Mouse (Mus musculus) heart, adult 2 months (tissue): ENCODE measurements around the gene Slc6a8. TPM values are rescaled to one million over a fixed set of nuclear protein-coding genes. Genes with fewer than 3 reads are reported as not detected.
A peak's percentile ranks its signal among the peaks of the same experiment; 100 is the strongest.

Experiments
- DNase-seq, 2 experiments: peaks; one replicate each; pipeline ENCODE4 v3.0.0; 2021
- H3K27ac ChIP-seq: fragments of 200-600 bp; 2 replicates; pipeline ENCODE4 v1.8.1; 2022
- H3K27me3 ChIP-seq: fragments of 200-500 bp; 2 replicates; pipeline ENCODE4 v1.6.1; 2012; ENCODE audit warnings: mild to moderate bottlenecking, low read length, inconsistent platforms, mixed read lengths; ENCODE audit not compliant: control insufficient read depth, insufficient read depth
- H3K36me3 ChIP-seq: fragments of 200-500 bp; 2 replicates; pipeline ENCODE4 v1.6.1; 2012; ENCODE audit warnings: low read length, inconsistent platforms; ENCODE audit not compliant: control insufficient read depth, insufficient read depth
- H3K4me1 ChIP-seq: fragments of 200-500 bp; 2 replicates; pipeline ENCODE4 v1.6.1; 2011; ENCODE audit warnings: low read length; ENCODE audit not compliant: control insufficient read depth, insufficient read depth
- H3K4me3 ChIP-seq: fragments of 200-600 bp; 2 replicates; pipeline ENCODE4 v1.8.1; 2022
- H3K79me2 ChIP-seq: fragments of 200-500 bp; replicated peaks from 2 replicates; pipeline ENCODE4 v1.6.1; 2012; ENCODE audit warnings: mild to moderate bottlenecking, inconsistent platforms, low read length, moderate library complexity, mixed read lengths; ENCODE audit not compliant: control insufficient read depth, insufficient read depth
- H3K9ac ChIP-seq: fragments of 200-500 bp; 2 replicates; pipeline ENCODE4 v1.6.1; 2012; ENCODE audit warnings: low read depth, mild to moderate bottlenecking, control low read depth, inconsistent platforms, low read length, mixed read lengths
- CTCF ChIP-seq: fragments of 200-600 bp; IDR thresholded peaks from 2 replicates; pipeline ENCODE4 v1.8.1; 2022; ENCODE audit warnings: antibody characterized with exemption, mild to moderate bottlenecking, moderate library complexity
- EP300 ChIP-seq: fragments of 200-500 bp; IDR thresholded peaks from 2 replicates; pipeline ENCODE4 v1.6.1; 2011; ENCODE audit warnings: low read depth, low read length, control low read depth; ENCODE audit not compliant: insufficient read depth
- POLR2A ChIP-seq: fragments of 200-500 bp; IDR thresholded peaks from 2 replicates; pipeline ENCODE4 v1.6.1; 2011; ENCODE audit warnings: mild to moderate bottlenecking, low read depth, low read length, control low read depth; ENCODE audit not compliant: insufficient read depth
- WGBS: fragments of 180-500 bp; shearing (Covaris S2); methylation state at CpG from one replicate; pipeline ENCODE4 v1.1.7; 2018; 5-methylcytosine and 5-hydroxymethylcytosine counted together
- intact Hi-C: fragments of 180-260 bp; cut with DNase I; formaldehyde crosslinking; loops from one replicate; pipeline ENCODE4 v1.15.1; 2025
- long read RNA-seq: library from polyadenylated mRNA; stranded (forward); transcript quantifications from one replicate; pipeline ENCODE4 v2.0.0, GENCODE M21; 2021
- polyA plus RNA-seq: library from polyadenylated mRNA; depleted of rRNA; stranded (reverse); fragments of >200 nt; gene quantifications from 2 replicates; pipeline ENCODE4 v1.2.3, GENCODE M21; 2012; rRNA removed
- total RNA-seq, 2 experiments: library from RNA; stranded (reverse); gene quantifications; 2 replicates each; pipeline ENCODE4 v1.2.3; 2021

Slc6a8 gene
- 100 to 1,000 TPM; 155 to 179 TPM for total RNA-seq
- 155 and 205 TPM in 2 replicates for polyA plus RNA-seq
- long read RNA-seq, transcript Slc6a8-203 (13 exons, 3,314 nt), result major isoform, 20 of 33 reads
- long read RNA-seq, partial matches to known transcripts, result 6 of 33 reads
- long read RNA-seq, other reads (novel, unspliced or antisense), result 7 of 33 reads

GRCm38 (mm10) chrX:73672879-73673618 lies at the start of gene Slc6a8:
TSS of gene Slc6a8 (plus strand) at chrX:73673150.
- WGBS, result 15% methylated on average over 12 of the region's 72 CpGs
- peak within 1 kb of the TSS; percentile 90 for H3K27ac ChIP-seq
- no peaks in the 10 kb centered on the region for H3K79me2 ChIP-seq
- peak; percentile 77 to 82 for DNase-seq
- peak within 1 kb of the TSS; percentile 57 for H3K4me3 ChIP-seq
- H3K36me3 ChIP-seq, result peaks cover 2% of the 10 kb centered on the region; the same call in 1 of the 2 replicates
- TF ChIP-seq EP300, result no peak
- TF ChIP-seq POLR2A, result peak; percentile 83
- no peak for TF ChIP-seq CTCF
- peak within 1 kb of the TSS; percentile 95 for H3K9ac ChIP-seq
- intact Hi-C loops, result loop anchor here (2.0 to 5.0 kb wide), 3 partner anchors 44 to 274 kb away; partner anchors contain the start of genes Abcd1, Bcap31, Idh3g and Ssr4
- no peaks in the 10 kb centered on the region for H3K27me3 ChIP-seq
- H3K4me1 ChIP-seq, result peaks cover 4% of the 10 kb centered on the region

DNA sequence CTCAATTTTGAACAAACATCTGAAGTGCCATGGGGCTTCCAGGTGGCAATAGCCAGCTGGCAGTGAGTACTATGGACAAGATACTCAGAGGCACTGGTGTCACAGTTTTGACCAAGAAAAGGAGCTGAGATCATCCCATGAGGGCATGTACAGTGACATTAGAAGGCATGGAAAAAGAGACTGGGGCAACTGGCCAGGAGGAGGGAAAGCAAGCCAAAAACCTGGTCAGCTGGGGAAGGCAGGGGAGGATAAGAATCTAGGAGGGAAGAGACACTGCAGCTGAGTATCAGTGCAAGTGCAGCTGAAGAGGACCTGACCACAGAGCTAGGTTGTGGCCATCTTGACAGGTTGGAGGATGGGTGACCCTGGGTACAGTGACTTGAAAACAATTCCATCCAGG lies 46.0 kb upstream of the Slc6a8 start:
- intact Hi-C loops, result no loop called here
- DNase-seq, result no peak
- Histone ChIP-seq H3K9ac (no peak overlapping the region), H3K4me3 (no peak overlapping the region), H3K36me3 (no peaks in the 10 kb centered on the region), H3K27me3 (no peaks in the 10 kb centered on the region), H3K79me2 (no peaks in the 10 kb centered on the region), H3K27ac (no peak overlapping the region), H3K4me1 (no peaks in the 10 kb centered on the region)
- TF ChIP-seq POLR2A, result no peak
- no peak for TF ChIP-seq CTCF
- TF ChIP-seq EP300, result no peak

GRCm38 (mm10) chrX:73635425-73635824 lies 37.5 kb upstream of the Slc6a8 start:
- Histone ChIP-seq H3K27me3 (peaks cover 5% of the 10 kb centered on the region), H3K9ac (no peak overlapping the region), H3K36me3 (no peaks in the 10 kb centered on the region), H3K27ac (no peak overlapping the region), H3K4me3 (no peak overlapping the region), H3K4me1 (no peaks in the 10 kb centered on the region), H3K79me2 (no peaks in the 10 kb centered on the region)
- intact Hi-C loops, result no loop called here
- TF ChIP-seq EP300 (no peak), CTCF (no peak)
- WGBS, result 19% methylated on average over 14 of the region's 19 CpGs
- no peak for DNase-seq

DNA sequence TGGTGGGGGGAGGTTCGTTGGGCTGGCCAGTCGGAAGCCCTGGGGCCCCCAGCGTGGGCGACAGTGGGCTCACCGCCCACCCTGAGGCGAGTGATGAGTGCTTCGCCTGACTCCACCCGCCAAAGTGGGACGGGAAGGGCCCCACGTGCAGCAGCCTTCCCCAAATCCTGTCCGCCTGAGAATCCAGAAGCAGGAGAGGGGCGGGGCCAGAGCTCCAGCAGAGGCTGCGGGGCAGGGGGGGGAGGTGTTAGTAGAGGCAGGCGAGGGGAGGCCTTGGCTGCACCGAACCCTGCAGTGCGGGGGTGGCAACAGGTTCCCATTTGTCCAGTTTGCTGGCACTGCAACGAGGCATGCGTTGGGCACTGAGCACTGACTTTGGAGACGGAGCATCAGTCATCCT lies 35.5 kb upstream of the Slc6a8 start:
- no peak for DNase-seq
- intact Hi-C loops, result no loop called here
- Histone ChIP-seq H3K27me3 (peaks cover 6% of the 10 kb centered on the region), H3K27ac (no peak overlapping the region), H3K36me3 (no peaks in the 10 kb centered on the region), H3K79me2 (no peaks in the 10 kb centered on the region), H3K4me1 (no peaks in the 10 kb centered on the region), H3K4me3 (no peak overlapping the region), H3K9ac (no peak overlapping the region)
- 11% methylated on average over 19 of the region's 19 CpGs for WGBS
- TF ChIP-seq CTCF, result no peak
- no peak for TF ChIP-seq POLR2A
- no peak for TF ChIP-seq EP300

DNA sequence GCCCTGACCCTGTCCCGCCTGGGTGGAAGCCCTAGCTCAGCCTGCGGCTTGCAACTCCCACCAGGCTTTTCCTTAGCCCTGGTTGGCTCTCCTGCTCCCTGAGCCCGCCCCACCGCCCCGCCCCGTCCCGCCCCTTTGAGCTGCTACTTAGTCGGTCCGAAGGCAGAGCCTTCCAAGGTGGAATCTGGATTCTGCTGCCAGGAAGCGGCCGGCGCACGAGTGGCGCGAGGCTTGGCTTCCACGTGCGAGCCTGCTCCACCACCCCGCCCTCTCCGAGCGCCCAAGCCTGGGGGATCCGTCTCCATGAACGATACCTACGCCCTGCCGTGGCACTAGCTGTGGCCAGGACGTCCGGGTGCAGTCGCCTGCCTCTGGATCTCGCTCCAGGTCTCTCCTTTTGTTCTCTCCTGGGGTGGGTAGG lies 33.7 kb upstream of the Slc6a8 start, which contains the start of gene Dusp9:
Gene Dusp9 (plus strand): TSS at position 165 of the 421 bp plus-strand sequence.
- Histone ChIP-seq H3K27me3 (peaks cover 6% of the 10 kb centered on the region), H3K4me1 (no peaks in the 10 kb centered on the region), H3K4me3 (peak within 1 kb of the TSS; percentile 16; the same call in 1 of the 2 replicates), H3K36me3 (no peaks in the 10 kb centered on the region), H3K79me2 (no peaks in the 10 kb centered on the region), H3K27ac (no peak within 1 kb of the TSS), H3K9ac (peak within 1 kb of the TSS; percentile 22; the same call in 1 of the 2 replicates)
- WGBS, result 13% methylated on average over 26 of the region's 28 CpGs
- peak; percentile 26 to 37 for DNase-seq
- TF ChIP-seq POLR2A (no peak), EP300 (no peak), CTCF (no peak)
- intact Hi-C loops, result no loop called here

GRCm38 (mm10) chrX:73639901-73640469 lies 33.0 kb upstream of the Slc6a8 start:
- H3K79me2 ChIP-seq, result no peaks in the 10 kb centered on the region
- no peaks in the 10 kb centered on the region for H3K4me1 ChIP-seq
- no peak overlapping the region for H3K4me3 ChIP-seq
- WGBS, result 20% methylated on average over 41 of the region's 41 CpGs
- no peak for DNase-seq
- peaks cover 6% of the 10 kb centered on the region for H3K27me3 ChIP-seq
- H3K9ac ChIP-seq, result no peak overlapping the region
- intact Hi-C loops, result no loop called here
- TF ChIP-seq EP300, result no peak
- no peak for TF ChIP-seq POLR2A
- no peak for TF ChIP-seq CTCF
- H3K36me3 ChIP-seq, result no peaks in the 10 kb centered on the region
- no peak overlapping the region for H3K27ac ChIP-seq
